Comparison of ENCODE assay signal across 8 mouse cellular contexts in the genomic region with DNA sequence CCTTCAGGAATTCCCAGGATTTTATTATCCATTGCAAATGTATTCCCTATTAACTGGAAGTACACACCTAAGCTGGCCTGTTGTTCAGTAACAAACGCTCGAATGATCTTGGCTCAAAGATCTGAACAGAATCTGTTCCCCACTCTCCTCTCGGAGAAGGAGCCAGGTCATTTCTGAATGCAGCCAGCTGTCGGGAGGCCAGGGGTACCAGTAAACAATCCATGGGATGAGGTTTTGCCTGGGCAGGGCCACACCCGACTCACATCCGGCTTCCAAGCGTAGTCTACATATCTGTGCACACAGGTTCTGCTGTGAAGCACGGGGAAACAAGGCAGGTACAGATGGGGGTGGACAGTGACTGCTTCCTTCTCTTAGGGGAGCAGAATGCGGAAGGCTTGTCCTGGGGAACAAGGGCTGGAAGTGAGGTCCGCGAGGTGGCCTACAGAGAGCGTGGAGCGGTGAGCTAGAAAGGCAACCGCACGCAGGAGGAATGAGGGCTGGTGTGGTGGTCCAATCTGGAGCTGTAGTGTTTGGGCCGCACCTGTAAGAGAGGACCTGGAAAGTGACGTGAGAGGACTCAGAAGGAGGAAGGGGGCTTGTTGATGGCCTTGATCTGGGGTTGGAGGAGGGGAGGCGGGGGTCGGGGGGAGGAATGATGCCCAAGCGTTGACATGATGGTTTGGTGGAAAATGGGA. TPM values are rescaled to one million over a fixed set of nuclear protein-coding genes. Genes with fewer than 3 reads are reported as not detected.
DNase-seq lines count a peak whose midpoint lies in the region; ATAC-seq and TF ChIP-seq lines count a peak whose summit lies in the region.

No protein-coding gene starts in this region.

- WGBS in forebrain, embryonic 10.5 days: under 1% methylated on average over 20 of the region's 20 CpGs
- WGBS in lung, embryonic 14.5 days: under 1% methylated on average over 20 of the region's 20 CpGs
- WGBS in neural tube, embryonic 15.5 days: 3% methylated on average over 20 of the region's 20 CpGs

- H3K4me3 ChIP-seq in forebrain, embryonic 10.5 days: peak overlapping the region; percentile 66
- peak overlapping the region; percentile 86 for H3K4me3 ChIP-seq in layer of hippocampus, adult 2 months
- peak overlapping the region; percentile 49 for H3K4me3 ChIP-seq in lung, embryonic 14.5 days (ENCODE audit: low read depth, low read length)
- peak overlapping the region; percentile 55 for H3K4me3 ChIP-seq in neural tube, embryonic 15.5 days (replicated peaks)

- H3K9ac ChIP-seq in lung, embryonic 14.5 days: peak overlapping the region; percentile 66
- H3K9ac ChIP-seq in neural tube, embryonic 15.5 days (replicated peaks): peak overlapping the region; percentile 76

- H3K27ac ChIP-seq in forebrain, embryonic 10.5 days: peak overlapping the region; percentile 89
- peak overlapping the region; percentile 94 for H3K27ac ChIP-seq in layer of hippocampus, adult 2 months
- peak overlapping the region; percentile 80 for H3K27ac ChIP-seq in lung, embryonic 14.5 days (ENCODE audit: low read depth)
- H3K27ac ChIP-seq in neural tube, embryonic 15.5 days (replicated peaks): peak overlapping the region; percentile 93

- H3K27me3 ChIP-seq in forebrain, embryonic 10.5 days (ENCODE audit: poor library complexity, severe bottlenecking): peaks cover 13% of the 10 kb centered on the region; the same call in 1 of the 2 replicates
- H3K27me3 ChIP-seq in lung, embryonic 14.5 days (ENCODE audit: insufficient read depth, low read length): no peaks in the 10 kb centered on the region
- H3K27me3 ChIP-seq in neural tube, embryonic 15.5 days (replicated peaks): no peaks in the 10 kb centered on the region

- intact Hi-C loops in heart, postnatal 14 days (cut with DNase I): no loop called here

- no peaks in the 10 kb centered on the region for H3K36me3 ChIP-seq in forebrain, embryonic 10.5 days (replicated peaks)
- H3K36me3 ChIP-seq in lung, embryonic 14.5 days (ENCODE audit: insufficient read depth): no peaks in the 10 kb centered on the region
- H3K36me3 ChIP-seq in neural tube, embryonic 15.5 days: no peaks in the 10 kb centered on the region

- peak overlapping the region; percentile 90 for H3K4me2 ChIP-seq in lung, embryonic 14.5 days
- H3K4me2 ChIP-seq in neural tube, embryonic 15.5 days: peak overlapping the region; percentile 82

- peak; percentile 73 for ATAC-seq in CD4-positive, CD25-positive, alpha-beta regulatory T cell, adult 4 months
- peak; percentile 12 for ATAC-seq in lung, embryonic 14.5 days (ENCODE audit: insufficient read depth)
- peak; percentile 28; the same call in 1 of the 2 replicates for ATAC-seq in neural tube, embryonic 15.5 days (ENCODE audit: low FRiP score)

- DNase-seq in adrenal gland, postnatal 14 days: peak; percentile 59
- no peak for DNase-seq in forebrain, embryonic 10.5 days (ENCODE audit: extremely low spot score, low spot score)
- peak; percentile 64 for DNase-seq in heart, postnatal 14 days
- DNase-seq in layer of hippocampus, adult 2 months (ENCODE audit: low spot score in 2 of 2): peak in 1 of 2 experiments; percentile 51
- peak; percentile 64 for DNase-seq in lung, embryonic 14.5 days
- peak; percentile 70 to 74 for DNase-seq in thymus, postnatal 36 days

- peaks cover 55% of the 10 kb centered on the region for H3K4me1 ChIP-seq in forebrain, embryonic 10.5 days
- H3K4me1 ChIP-seq in lung, embryonic 14.5 days (ENCODE audit: insufficient read depth): 0 out of 2 replicates have a peak, but pooled peaks cover 2% of the 10 kb centered on the region
- peaks cover 34% of the 10 kb centered on the region for H3K4me1 ChIP-seq in neural tube, embryonic 15.5 days

- no peaks in the 10 kb centered on the region for H3K9me3 ChIP-seq in forebrain, embryonic 10.5 days
- no peaks in the 10 kb centered on the region for H3K9me3 ChIP-seq in lung, embryonic 14.5 days (ENCODE audit: low read depth, low read length)
- no peaks in the 10 kb centered on the region for H3K9me3 ChIP-seq in neural tube, embryonic 15.5 days (replicated peaks)

- no peak for TF ChIP-seq CTCF in layer of hippocampus, adult 2 months (conservative IDR thresholded peaks at IDR 0.05)
- TF ChIP-seq CTCF in lung, embryonic 14.5 days (IDR thresholded peaks at IDR 0.05; ENCODE audit: low read depth): no peak

RNA-seq across cellular contexts. Expression of a gene that starts 16.5 kb away (rescaled TPM):
- 1,000 to 10,000 TPM in 1 of 2 experiments, 100 to 1,000 TPM in 1; 954 to 1,216 TPM for polyA plus RNA-seq in CD4-positive, CD25-positive, alpha-beta regulatory T cell, adult 4 months (2017; shearing (Covaris generic))
- total RNA-seq in adrenal gland, postnatal 14 days (2021): 1,142 and 1,189 TPM in 2 replicates
- polyA plus RNA-seq in forebrain, embryonic 10.5 days (2016; fragmentation: Nextera tagmentation; extraction: Ambion mirVana): 931 and 967 TPM in 2 replicates
- 1,000 to 10,000 TPM in 1 of 2 experiments, 100 to 1,000 TPM in 1; 947 to 1,009 TPM for total RNA-seq in heart, postnatal 14 days (2021)
- 100 to 1,000 TPM; 713 to 818 TPM for total RNA-seq in layer of hippocampus, adult 2 months (2021)
- polyA plus RNA-seq in lung, embryonic 14.5 days (2014; fragmentation: Nextera tagmentation; extraction: Ambion mirVana): 1,057 and 1,103 TPM in 2 replicates
- 1,353 and 1,380 TPM in 2 replicates for polyA plus RNA-seq in neural tube, embryonic 15.5 days (2015; fragmentation: Nextera tagmentation; extraction: Ambion mirVana)

RNA-seq across cellular contexts. Expression of a gene that starts 17.3 kb away (rescaled TPM):
- 1 to 10 TPM in 1 of 2 experiments, under 1 TPM in 1; 0.70 to 1.0 TPM for polyA plus RNA-seq in CD4-positive, CD25-positive, alpha-beta regulatory T cell, adult 4 months (2017; shearing (Covaris generic))
- total RNA-seq in adrenal gland, postnatal 14 days (2021): 0.26 and 0.49 TPM in 2 replicates
- polyA plus RNA-seq in forebrain, embryonic 10.5 days (2016; fragmentation: Nextera tagmentation; extraction: Ambion mirVana): 0.21 and 0.38 TPM in 2 replicates
- total RNA-seq in heart, postnatal 14 days (2021): under 1 TPM in 1 of 2 experiments, not detected in 1; 0.24 TPM
- not detected for total RNA-seq in layer of hippocampus, adult 2 months (2021)
- polyA plus RNA-seq in lung, embryonic 14.5 days (2014; fragmentation: Nextera tagmentation; extraction: Ambion mirVana): 0.45 and 0.46 TPM in 2 replicates
- polyA plus RNA-seq in neural tube, embryonic 15.5 days (2015; fragmentation: Nextera tagmentation; extraction: Ambion mirVana): 0.59 and 0.74 TPM in 2 replicates

RNA-seq across cellular contexts. Expression of a gene that starts 27.5 kb away (rescaled TPM):
- 1 to 10 TPM; 8.4 to 8.6 TPM for polyA plus RNA-seq in CD4-positive, CD25-positive, alpha-beta regulatory T cell, adult 4 months (2017; shearing (Covaris generic))
- 14.6 and 15.7 TPM in 2 replicates for total RNA-seq in adrenal gland, postnatal 14 days (2021)
- polyA plus RNA-seq in forebrain, embryonic 10.5 days (2016; fragmentation: Nextera tagmentation; extraction: Ambion mirVana): 21.4 and 22.2 TPM in 2 replicates
- total RNA-seq in heart, postnatal 14 days (2021): 10 to 100 TPM; 10.8 to 11.5 TPM
- total RNA-seq in layer of hippocampus, adult 2 months (2021): 10 to 100 TPM; 15.2 to 15.6 TPM
- polyA plus RNA-seq in lung, embryonic 14.5 days (2014; fragmentation: Nextera tagmentation; extraction: Ambion mirVana): 11.9 and 13.3 TPM in 2 replicates
- polyA plus RNA-seq in neural tube, embryonic 15.5 days (2015; fragmentation: Nextera tagmentation; extraction: Ambion mirVana): 9.9 and 10.9 TPM in 2 replicates

RNA-seq across cellular contexts. Expression of a gene that starts 34.9 kb away (rescaled TPM):
- polyA plus RNA-seq in CD4-positive, CD25-positive, alpha-beta regulatory T cell, adult 4 months (2017; shearing (Covaris generic)): 1 to 10 TPM; 4.3 to 7.5 TPM
- 24.0 and 27.9 TPM in 2 replicates for total RNA-seq in adrenal gland, postnatal 14 days (2021)
- polyA plus RNA-seq in forebrain, embryonic 10.5 days (2016; fragmentation: Nextera tagmentation; extraction: Ambion mirVana): 56.5 and 57.6 TPM in 2 replicates
- 10 to 100 TPM; 48.0 to 62.4 TPM for total RNA-seq in heart, postnatal 14 days (2021)
- 100 to 1,000 TPM in 1 of 2 experiments, 10 to 100 TPM in 1; 93.2 to 107 TPM for total RNA-seq in layer of hippocampus, adult 2 months (2021)
- 37.6 and 37.9 TPM in 2 replicates for polyA plus RNA-seq in lung, embryonic 14.5 days (2014; fragmentation: Nextera tagmentation; extraction: Ambion mirVana)
- polyA plus RNA-seq in neural tube, embryonic 15.5 days (2015; fragmentation: Nextera tagmentation; extraction: Ambion mirVana): 37.3 and 40.6 TPM in 2 replicates

Comparison
In these comparisons a context has a peak if more than half of its experiments do, and no peak if none do; other contexts are left out.
1. ATAC-seq: peak in every context shown above with its lines; median percentile 73 in CD4-positive, CD25-positive, alpha-beta regulatory T cell, adult 4 months; 28 in neural tube, embryonic 15.5 days; 12 in lung, embryonic 14.5 days.